Mouse (Mus musculus) spleen, adult 10 weeks (tissue): ENCODE results near the gene H2afy2. TPM values are rescaled to one million over a fixed set of nuclear protein-coding genes. Genes with fewer than 3 reads are reported as not detected.

Source experiments
- polyA plus RNA-seq: library from polyadenylated mRNA; stranded (reverse); fragments of 350-450 nt; fragmentation: Illumina TruSeq; extraction: RNeasy Lipid Tissue Mini Kit (QIAGEN cat#74804); gene quantifications from one replicate; pipeline ENCODE4 v1.2.3, GENCODE M21; 2015; ENCODE audit warnings: low replicate concordance; ENCODE audit not compliant: insufficient read depth

The H2afy2 gene
- 1.4 TPM for polyA plus RNA-seq

DNA sequence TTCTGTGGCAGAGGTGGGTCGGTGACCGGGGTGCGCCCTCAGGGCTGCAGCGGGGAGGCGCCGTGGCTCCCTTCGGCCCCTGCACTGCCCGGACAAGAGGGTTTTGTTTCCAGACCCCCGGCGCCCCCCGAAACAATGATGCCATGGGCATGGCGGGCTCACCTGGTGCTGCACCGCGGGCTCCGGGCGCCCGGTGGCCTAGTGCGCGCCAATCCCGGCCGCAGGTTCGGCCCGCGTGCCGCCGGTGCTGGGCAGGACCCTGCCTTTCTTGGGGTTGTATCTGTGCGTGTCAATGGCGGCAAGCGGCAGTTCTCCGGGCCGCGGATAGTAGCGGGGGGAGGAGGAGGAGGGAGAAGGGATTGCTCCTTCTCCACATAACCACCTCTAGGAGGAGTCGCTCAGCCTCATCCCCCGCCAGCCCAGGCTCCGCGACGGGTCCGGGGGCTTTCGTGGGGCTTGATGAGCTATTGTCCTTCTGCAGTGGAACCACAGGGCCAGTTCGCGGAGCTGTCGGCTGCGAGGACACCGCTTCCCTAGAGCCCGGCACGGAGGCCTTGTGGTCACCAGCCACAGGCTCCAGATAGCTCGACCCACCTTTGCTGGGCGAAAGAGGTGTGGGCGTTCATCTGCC is at the start of gene H2afy2:
Gene H2afy2 (minus strand): TSS at position 527 of the 631 bp plus-strand sequence.

GRCm38 (mm10) chr10:61714771-61715461 is 69.0 kb downstream of the H2afy2 start, which contains the start of gene Aifm2:
Aifm2 (plus strand) TSS chr10:61715263.

DNA sequence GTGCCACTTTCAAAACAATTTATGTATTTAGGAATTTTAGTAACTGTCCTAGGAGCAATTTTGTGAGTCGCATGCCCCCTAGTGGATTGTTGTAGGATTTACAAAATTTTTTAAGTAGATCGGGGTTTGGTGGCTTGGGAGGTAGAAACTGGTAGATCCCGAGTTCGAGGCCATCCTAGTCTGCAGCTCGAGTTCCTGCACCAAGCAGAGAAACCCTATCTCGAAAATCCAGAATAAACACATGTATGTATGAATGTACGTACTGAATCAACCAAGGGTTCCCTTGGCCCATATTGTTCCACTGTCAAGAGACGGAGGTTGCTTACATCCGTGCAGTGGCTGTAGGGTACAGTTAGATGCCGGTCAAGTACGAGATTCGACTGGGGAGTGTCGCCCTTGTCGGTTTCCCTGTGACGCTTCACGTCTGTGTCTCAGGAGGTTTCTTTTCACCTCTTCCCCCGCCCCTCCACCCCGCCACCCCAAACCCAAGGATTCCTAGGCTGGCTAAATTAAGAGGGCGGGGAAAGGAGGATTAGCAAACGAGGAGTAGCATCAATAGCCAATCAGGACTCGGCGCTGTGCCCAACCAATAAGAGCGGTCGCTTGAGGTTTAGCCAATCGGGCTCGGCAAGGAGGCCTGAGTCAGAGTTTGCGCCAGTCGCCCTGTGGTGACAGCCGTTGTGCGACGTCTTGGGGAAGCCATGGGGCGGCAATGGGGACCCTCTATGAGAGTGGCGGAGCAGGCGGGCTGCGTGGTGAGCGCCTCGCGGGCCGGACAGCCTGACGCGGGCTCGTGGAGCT is 88.9 kb downstream of the H2afy2 start, which contains the start of gene Tysnd1:
Gene Tysnd1 (plus strand): TSS at position 645 of the 801 bp plus-strand sequence.

Other genes with a start within 250 kb of the H2afy2 start
- gene Npffr1, start 188.7 kb downstream of the H2afy2 start, polyA plus RNA-seq = not detected
- gene Ppa1, start 135.6 kb downstream of the H2afy2 start, polyA plus RNA-seq = 33.8 TPM
- gene Sar1a, start 103.8 kb downstream of the H2afy2 start, polyA plus RNA-seq = 168 TPM
- gene Tysnd1, start 88.6 kb downstream of the H2afy2 start, polyA plus RNA-seq = 8.8 TPM
- gene Aifm2, start 68.9 kb downstream of the H2afy2 start, polyA plus RNA-seq = 2.7 TPM
- gene Col13a1, start 195.0 kb upstream of the H2afy2 start, polyA plus RNA-seq = 1.6 TPM